Mouse (Mus musculus) stomach, postnatal 0 days (tissue): Measurements from ENCODE around the gene Slc2a12. TPM values are rescaled to one million over a fixed set of nuclear protein-coding genes. Genes with fewer than 3 reads are reported as not detected.

ENCODE experiments used
- ATAC-seq: fragments of 200-750 bp; cut with Nextera tagmentation; 2 replicates; pipeline ENCODE4 v1.8.0; 2017; ENCODE audit not compliant: low FRiP score, low TSS enrichment
- DNase-seq: peaks from one replicate; pipeline ENCODE4 v3.0.0-alpha.2; 2016; ENCODE audit warnings: low spot score
- H3K27ac ChIP-seq: fragments of 300-500 bp; sonication (generic); replicated peaks from 2 replicates; pipeline ENCODE4 v1.5.1; 2014; ENCODE audit warnings: mild to moderate bottlenecking, control low read depth
- H3K27me3 ChIP-seq: fragments of 300-500 bp; sonication (generic); 2 replicates; pipeline ENCODE4 v1.6.1; 2014; ENCODE audit warnings: low read length; ENCODE audit not compliant: control insufficient read depth, insufficient read depth
- H3K36me3 ChIP-seq: fragments of 300-500 bp; sonication (generic); 2 replicates; pipeline ENCODE4 v1.6.1; 2014; ENCODE audit warnings: low read length, mixed read lengths; ENCODE audit not compliant: control insufficient read depth, insufficient read depth
- H3K4me1 ChIP-seq: fragments of 300-500 bp; sonication (generic); replicated peaks from 2 replicates; pipeline ENCODE4 v1.6.1; 2014; ENCODE audit warnings: antibody characterized with exemption; ENCODE audit not compliant: control insufficient read depth, insufficient read depth
- H3K4me2 ChIP-seq: fragments of 300-500 bp; sonication (generic); replicated peaks from 2 replicates; pipeline ENCODE4 v1.6.1; 2014; ENCODE audit warnings: low read depth, mild to moderate bottlenecking, control low read depth, moderate library complexity
- H3K4me3 ChIP-seq: fragments of 300-500 bp; sonication (generic); 2 replicates; pipeline ENCODE4 v1.5.1; 2014; ENCODE audit warnings: low read depth, low read length, control low read depth
- H3K9ac ChIP-seq: fragments of 300-500 bp; sonication (generic); 2 replicates; pipeline ENCODE4 v1.6.1; 2014; ENCODE audit warnings: mild to moderate bottlenecking, low read length, control low read depth, mixed read lengths
- H3K9me3 ChIP-seq: fragments of 300-500 bp; sonication (generic); 2 replicates; pipeline ENCODE4 v1.6.1; 2016; ENCODE audit warnings: low read length; ENCODE audit not compliant: control insufficient read depth
- CTCF ChIP-seq: IDR thresholded peaks from 2 replicates; pipeline ENCODE4 v1.5.1; 2016; ENCODE audit warnings: antibody characterized with exemption, low read depth, mild to moderate bottlenecking, moderate library complexity
- EP300 ChIP-seq: optimal IDR thresholded peaks from 2 replicates; pipeline ENCODE3; 2016; ENCODE audit warnings: antibody characterized with exemption
- WGBS: fragments of 180-500 bp; shearing (Covaris S2); extraction: QIAGEN DNeasy Blood & Tissue Kit; methylation state at CpG from one replicate; pipeline ENCODE4 v1.1.7; 2014; 5-methylcytosine and 5-hydroxymethylcytosine counted together
- polyA plus RNA-seq: library from polyadenylated mRNA; unstranded; fragments of >200 nt; fragmentation: Nextera tagmentation; extraction: Ambion mirVana; gene quantifications from 2 replicates; pipeline ENCODE4 v1.2.1, GENCODE M21; 2015

Slc2a12 gene
- polyA plus RNA-seq, 1 experiment from 2014 or later: 0.87 TPM

DNA sequence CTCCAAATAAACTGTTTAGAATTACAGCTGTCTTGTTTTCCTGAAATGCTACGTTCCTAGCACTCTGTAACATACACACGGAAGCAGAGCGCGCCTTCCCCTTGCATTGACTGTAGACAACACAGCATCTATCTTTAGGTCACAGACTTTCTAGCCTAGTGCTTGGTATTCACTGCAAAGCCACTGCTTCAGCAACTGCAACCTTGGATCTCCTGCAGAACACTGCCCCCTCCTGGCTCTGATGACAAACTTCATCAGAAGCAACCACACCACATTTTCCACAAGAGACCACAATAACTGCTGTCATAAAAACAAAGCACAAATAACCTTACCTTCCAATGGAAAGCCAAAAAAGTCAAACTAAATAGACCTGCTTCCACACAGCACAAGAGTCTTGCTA lies 69.7 kb downstream of the Slc2a12 start:
- peak; percentile 38 for DNase-seq
- no peak overlapping the region for H3K4me3 ChIP-seq
- TF ChIP-seq CTCF (peak; percentile 91), EP300 (no peak)

DNA sequence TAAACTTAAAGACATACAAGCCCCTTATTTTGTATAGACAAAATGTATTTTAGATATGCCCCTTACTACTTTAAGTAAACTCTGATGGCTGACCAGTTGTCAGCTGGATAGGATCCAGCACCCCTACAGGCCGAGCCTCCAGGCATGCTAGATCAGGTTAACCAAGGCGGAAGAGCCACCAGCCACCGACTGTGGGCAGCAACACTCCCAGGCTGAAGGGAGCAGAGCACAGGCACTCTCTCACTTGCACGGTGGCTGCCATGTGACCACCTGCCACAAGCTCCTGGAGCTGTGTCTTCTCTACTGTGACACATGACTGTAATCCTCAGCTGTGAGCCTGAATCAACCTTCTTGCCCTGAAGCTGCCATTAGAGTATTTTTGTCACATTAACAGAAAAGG lies 73.7 kb downstream of the Slc2a12 start:
- Histone ChIP-seq H3K27ac (no peak overlapping the region), H3K4me3 (no peak overlapping the region), H3K36me3 (no peaks in the 10 kb centered on the region), H3K4me2 (no peak overlapping the region), H3K4me1 (0 out of 2 replicates have a peak, but pooled peaks cover 2% of the 10 kb centered on the region), H3K9ac (no peak overlapping the region), H3K27me3 (no peaks in the 10 kb centered on the region), H3K9me3 (no peaks in the 10 kb centered on the region)
- TF ChIP-seq EP300 (no peak), CTCF (no peak)
- DNase-seq (no peak), ATAC-seq (no peak)
- 41% methylated on average over 4 of the region's 4 CpGs for WGBS

More for the DNA sequence above, 69.7 kb downstream of the Slc2a12 start:
- Histone ChIP-seq H3K27ac (no peak overlapping the region), H3K9me3 (no peaks in the 10 kb centered on the region), H3K4me2 (no peak overlapping the region), H3K27me3 (no peaks in the 10 kb centered on the region), H3K36me3 (peaks cover 3% of the 10 kb centered on the region; the same call in 1 of the 2 replicates), H3K4me1 (no peaks in the 10 kb centered on the region), H3K9ac (no peak overlapping the region)
- 63% methylated on average over 4 of the region's 4 CpGs for WGBS
- ATAC-seq: peak; percentile 47; the same call in 1 of the 2 replicates

DNA sequence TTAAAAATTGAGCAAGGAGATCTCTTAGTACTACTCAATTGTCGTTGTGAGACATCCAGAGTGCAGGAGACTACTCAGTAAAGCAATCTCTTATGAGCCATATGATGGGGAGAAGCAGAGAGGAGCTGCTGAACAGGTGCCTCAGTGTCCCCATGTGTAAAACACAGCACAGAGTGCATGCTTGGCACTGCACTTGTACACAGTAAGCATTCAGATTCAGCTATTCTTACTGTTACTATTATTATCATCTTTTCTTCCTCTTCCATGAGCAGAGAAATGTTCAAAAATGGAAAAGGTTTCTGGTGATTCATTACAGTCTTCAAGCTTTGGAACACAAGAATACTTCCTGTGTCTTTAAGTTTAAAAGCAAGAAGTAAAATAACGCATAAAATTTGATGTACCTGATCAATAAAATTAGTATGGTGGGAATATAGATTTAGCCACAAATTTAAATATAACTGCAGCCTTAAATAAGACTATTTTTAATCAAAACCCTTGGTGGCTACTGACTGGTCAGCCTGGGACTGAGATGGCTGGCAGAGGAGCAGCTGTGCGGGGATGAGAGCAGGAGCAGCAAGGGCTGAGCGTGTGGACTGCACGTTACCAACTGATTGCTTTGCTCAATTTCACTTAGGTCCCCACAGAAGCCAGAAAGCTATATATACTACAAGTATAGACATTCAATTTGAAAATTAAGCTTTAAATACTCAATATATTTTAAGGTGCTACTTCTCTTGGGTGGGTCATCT lies 76.1 kb downstream of the Slc2a12 start:
- H3K4me3 ChIP-seq: no peak overlapping the region
- H3K9me3 ChIP-seq: no peaks in the 10 kb centered on the region
- TF ChIP-seq CTCF (no peak), EP300 (no peak)
- 85% methylated on average over 5 of the region's 5 CpGs for WGBS
- H3K4me1 ChIP-seq: 0 out of 2 replicates have a peak, but pooled peaks cover 2% of the 10 kb centered on the region
- no peaks in the 10 kb centered on the region for H3K36me3 ChIP-seq
- H3K9ac ChIP-seq: no peak overlapping the region
- DNase-seq (no peak), ATAC-seq (no peak)
- H3K27ac ChIP-seq: no peak overlapping the region
- no peaks in the 10 kb centered on the region for H3K27me3 ChIP-seq
- no peak overlapping the region for H3K4me2 ChIP-seq

DNA sequence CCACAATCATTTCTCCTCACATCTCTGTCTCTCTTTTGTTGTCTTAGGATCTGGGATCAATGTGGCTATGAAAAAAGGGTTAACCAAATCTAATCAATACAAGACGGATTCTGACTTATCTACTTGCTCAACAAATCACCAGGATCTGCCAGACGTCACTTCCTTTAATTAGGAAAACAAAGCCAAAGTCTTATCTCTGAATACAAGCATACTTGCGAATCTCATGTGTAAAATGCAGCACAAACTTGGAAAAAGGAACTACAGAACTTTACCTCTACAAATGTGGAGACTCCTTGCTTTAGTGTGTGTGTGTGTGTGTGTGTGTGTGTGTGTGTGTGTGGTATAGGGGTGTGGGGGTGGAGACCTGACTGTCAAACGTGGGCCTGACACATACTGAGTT lies 80.4 kb downstream of the Slc2a12 start:
- no peak for DNase-seq
- no peak for ATAC-seq
- H3K4me1 ChIP-seq: peaks cover 7% of the 10 kb centered on the region; the same call in 1 of the 2 replicates
- no peaks in the 10 kb centered on the region for H3K9me3 ChIP-seq
- 48% methylated on average over 4 of the region's 4 CpGs for WGBS
- no peak overlapping the region for H3K4me3 ChIP-seq
- H3K27ac ChIP-seq: no peak overlapping the region
- TF ChIP-seq EP300 (no peak), CTCF (no peak)
- no peaks in the 10 kb centered on the region for H3K27me3 ChIP-seq
- no peaks in the 10 kb centered on the region for H3K36me3 ChIP-seq
- no peak overlapping the region for H3K4me2 ChIP-seq
- no peak overlapping the region for H3K9ac ChIP-seq

DNA sequence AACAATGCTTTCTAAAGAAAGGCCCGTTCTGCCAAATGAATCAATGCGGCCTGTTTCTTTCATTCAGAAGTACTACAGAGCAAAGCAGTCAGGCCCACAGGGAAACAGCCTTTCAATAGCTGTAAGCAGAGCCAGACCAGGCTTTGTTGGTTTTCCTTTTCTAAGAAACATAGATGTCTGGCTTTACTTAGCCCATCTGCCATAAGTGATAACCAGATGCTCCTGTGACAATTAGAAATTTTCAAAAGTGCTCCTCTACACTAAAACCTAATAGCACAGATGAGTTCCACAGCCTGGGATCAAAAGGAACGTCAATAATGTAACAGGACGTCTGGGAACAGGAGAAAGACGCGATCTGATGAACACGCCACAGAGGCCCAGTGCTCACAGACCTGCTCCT lies 81.5 kb downstream of the Slc2a12 start:
- no peak for TF ChIP-seq CTCF
- TF ChIP-seq EP300: no peak
- H3K27me3 ChIP-seq: no peaks in the 10 kb centered on the region
- H3K36me3 ChIP-seq: no peaks in the 10 kb centered on the region
- ATAC-seq (no peak), DNase-seq (no peak)
- no peak overlapping the region for H3K4me3 ChIP-seq
- no peak overlapping the region for H3K9ac ChIP-seq
- 85% methylated on average over 7 of the region's 7 CpGs for WGBS
- peaks cover 7% of the 10 kb centered on the region; the same call in 1 of the 2 replicates for H3K4me1 ChIP-seq
- H3K27ac ChIP-seq: no peak overlapping the region
- H3K9me3 ChIP-seq: no peaks in the 10 kb centered on the region
- no peak overlapping the region for H3K4me2 ChIP-seq

DNA sequence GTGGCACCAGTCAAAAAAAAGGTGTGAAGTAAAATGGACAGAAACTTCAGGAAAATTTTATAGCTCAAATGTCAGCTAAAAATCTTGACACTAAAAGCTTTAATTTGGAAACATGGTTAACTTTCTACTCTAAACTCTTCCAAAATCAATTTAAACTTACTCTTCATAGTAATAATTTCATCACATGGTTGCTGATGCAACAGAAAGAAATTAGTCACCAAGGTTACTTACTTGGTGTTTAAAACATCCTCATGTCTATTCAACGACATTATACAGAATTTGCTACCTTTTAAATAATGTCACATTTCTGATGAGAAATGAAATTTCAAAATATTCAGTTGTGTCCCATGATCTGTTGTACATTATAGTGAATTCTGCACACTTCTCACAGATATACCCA lies 83.4 kb downstream of the Slc2a12 start:
- Histone ChIP-seq H3K27me3 (no peaks in the 10 kb centered on the region), H3K27ac (no peak overlapping the region), H3K4me2 (no peak overlapping the region), H3K36me3 (no peaks in the 10 kb centered on the region), H3K4me1 (peaks cover 5% of the 10 kb centered on the region; the same call in 1 of the 2 replicates), H3K9ac (no peak overlapping the region), H3K4me3 (no peak overlapping the region), H3K9me3 (no peaks in the 10 kb centered on the region)
- TF ChIP-seq EP300 (no peak), CTCF (no peak)
- DNase-seq (no peak), ATAC-seq (no peak)
- 83% methylated on average over 1 of the region's 1 CpGs for WGBS
